Mouse (Mus musculus): ENCODE data around the gene Git1. TPM values are rescaled to one million over a fixed set of nuclear protein-coding genes. Genes with fewer than 3 reads are reported as not detected.
A peak's percentile ranks its signal among the peaks of the same experiment; 100 is the strongest.

The Git1 gene
- total RNA-seq (2015) (17.6 and 20.0 TPM in 2 replicates), total RNA-seq (2017) (12.3 and 18.7 TPM in 2 replicates)

GRCm38 (mm10) chr11:77493512-77494343, at the start of gene Git1:
Git1 (plus strand) TSS chr11:77493562.
- no peak for ATAC-seq (ENCODE audit: poor library complexity, severe bottlenecking)

- no peak for ATAC-seq (ENCODE audit: poor library complexity, severe bottlenecking)
Measured at GRCm38 (mm10) chr11:77444939-77445338, 48.4 kb upstream of the Git1 start.

- peak; percentile 72 for ATAC-seq (ENCODE audit: poor library complexity, severe bottlenecking)
Measured at GRCm38 (mm10) chr11:77446628-77447041, 46.7 kb upstream of the Git1 start.

GRCm38 (mm10) chr11:77449224-77449623, 44.1 kb upstream of the Git1 start:
- no peak for ATAC-seq (ENCODE audit: poor library complexity, severe bottlenecking)

- no peak for ATAC-seq (ENCODE audit: poor library complexity, severe bottlenecking)
Measured at GRCm38 (mm10) chr11:77451670-77452069, 41.7 kb upstream of the Git1 start.

GRCm38 (mm10) chr11:77453388-77453787, 40.0 kb upstream of the Git1 start:
- no peak for ATAC-seq (ENCODE audit: poor library complexity, severe bottlenecking)

- ATAC-seq (ENCODE audit: poor library complexity, severe bottlenecking): no peak
Measured at GRCm38 (mm10) chr11:77455770-77456510, 37.4 kb upstream of the Git1 start.

- ATAC-seq (ENCODE audit: poor library complexity, severe bottlenecking): no peak
Measured at GRCm38 (mm10) chr11:77456866-77457265, 36.5 kb upstream of the Git1 start.

GRCm38 (mm10) chr11:77461856-77462255, 31.5 kb upstream of the Git1 start:
- no peak for ATAC-seq (ENCODE audit: poor library complexity, severe bottlenecking)

GRCm38 (mm10) chr11:77462283-77463100, 30.9 kb upstream of the Git1 start, which contains the start of gene Coro6:
Coro6 (plus strand) TSS chr11:77462411.
- peak; percentile 80 for ATAC-seq (ENCODE audit: poor library complexity, severe bottlenecking)

GRCm38 (mm10) chr11:77463101-77463445, 30.3 kb upstream of the Git1 start:
- no peak for ATAC-seq (ENCODE audit: poor library complexity, severe bottlenecking)

- ATAC-seq (ENCODE audit: poor library complexity, severe bottlenecking): no peak
Measured at GRCm38 (mm10) chr11:77463786-77464185, 29.6 kb upstream of the Git1 start.

GRCm38 (mm10) chr11:77464684-77465083, 28.7 kb upstream of the Git1 start:
- no peak for ATAC-seq (ENCODE audit: poor library complexity, severe bottlenecking)

- ATAC-seq (ENCODE audit: poor library complexity, severe bottlenecking): no peak
Measured at GRCm38 (mm10) chr11:77465111-77465510, 28.3 kb upstream of the Git1 start.

- no peak for ATAC-seq (ENCODE audit: poor library complexity, severe bottlenecking)
Measured at GRCm38 (mm10) chr11:77466544-77466943, 26.8 kb upstream of the Git1 start.

- ATAC-seq (ENCODE audit: poor library complexity, severe bottlenecking): peak; percentile 82
Measured at GRCm38 (mm10) chr11:77467157-77467556, 26.2 kb upstream of the Git1 start.

GRCm38 (mm10) chr11:77467784-77468183, 25.6 kb upstream of the Git1 start:
- peak; percentile 85 for ATAC-seq (ENCODE audit: poor library complexity, severe bottlenecking)

- ATAC-seq (ENCODE audit: poor library complexity, severe bottlenecking): no peak
Measured at GRCm38 (mm10) chr11:77468397-77468796, 25.0 kb upstream of the Git1 start.

- ATAC-seq (ENCODE audit: poor library complexity, severe bottlenecking): no peak
Measured at GRCm38 (mm10) chr11:77471407-77471806, 22.0 kb upstream of the Git1 start.

GRCm38 (mm10) chr11:77472775-77473174, 20.6 kb upstream of the Git1 start:
- no peak for ATAC-seq (ENCODE audit: poor library complexity, severe bottlenecking)

- ATAC-seq (ENCODE audit: poor library complexity, severe bottlenecking): no peak
Measured at GRCm38 (mm10) chr11:77476216-77476615, 17.1 kb upstream of the Git1 start.
